Mouse (Mus musculus) midbrain, embryonic 11.5 days (tissue): ENCODE data around the gene Rbm5. TPM values are rescaled to one million over a fixed set of nuclear protein-coding genes. Genes with fewer than 3 reads are reported as not detected.
A peak's percentile ranks its signal among the peaks of the same experiment; 100 is the strongest.

Source experiments
- ATAC-seq: fragments of 200-750 bp; cut with Nextera tagmentation; 2 replicates; pipeline ENCODE4 v1.8.0; 2017; ENCODE audit warnings: moderate TSS enrichment, moderate library complexity; ENCODE audit not compliant: low FRiP score
- DNase-seq: peaks from one replicate; pipeline ENCODE4 v3.0.0; 2015; ENCODE audit warnings: low spot score; ENCODE audit errors: missing footprints
- H3K27ac ChIP-seq: fragments of 300-500 bp; sonication (generic); 2 replicates; pipeline ENCODE4 v1.5.1; 2014; ENCODE audit warnings: low read depth, low read length
- H3K27me3 ChIP-seq: fragments of 300-500 bp; sonication (generic); 2 replicates; pipeline ENCODE4 v1.6.1; 2014; ENCODE audit warnings: mild to moderate bottlenecking, low read length, moderate library complexity, mixed read lengths; ENCODE audit not compliant: control insufficient read depth, insufficient read depth
- H3K36me3 ChIP-seq: fragments of 300-500 bp; sonication (generic); 2 replicates; pipeline ENCODE4 v1.6.1; 2014; ENCODE audit warnings: mild to moderate bottlenecking, low read length, moderate library complexity, mixed read lengths; ENCODE audit not compliant: control insufficient read depth, insufficient read depth
- H3K4me1 ChIP-seq: fragments of 300-500 bp; sonication (generic); 2 replicates; pipeline ENCODE4 v1.6.1; 2014; ENCODE audit warnings: low read length; ENCODE audit not compliant: control insufficient read depth, insufficient read depth
- H3K4me2 ChIP-seq: fragments of 300-500 bp; sonication (generic); 2 replicates; pipeline ENCODE4 v1.6.1; 2014; ENCODE audit warnings: mild to moderate bottlenecking, moderate library complexity
- H3K4me3 ChIP-seq: fragments of 300-500 bp; sonication (generic); 2 replicates; pipeline ENCODE4 v1.5.1; 2014; ENCODE audit warnings: low read depth, low read length
- H3K9ac ChIP-seq: fragments of 300-500 bp; sonication (generic); 2 replicates; pipeline ENCODE4 v1.6.1; 2014; ENCODE audit warnings: low read length
- H3K9me3 ChIP-seq: fragments of 300-500 bp; sonication (generic); 2 replicates; pipeline ENCODE4 v1.6.1; 2016; ENCODE audit warnings: low read length; ENCODE audit not compliant: control insufficient read depth
- WGBS: fragments of 180-500 bp; shearing (Covaris S2); extraction: QIAGEN DNeasy Blood & Tissue Kit; methylation state at CpG from one replicate; pipeline ENCODE4 v1.1.7; 2014; 5-methylcytosine and 5-hydroxymethylcytosine counted together
- polyA plus RNA-seq: library from polyadenylated mRNA; unstranded; fragments of >200 nt; fragmentation: Nextera tagmentation; extraction: Ambion mirVana; gene quantifications from 2 replicates; pipeline ENCODE4 v1.2.1, GENCODE M21; 2014

Rbm5 gene
- polyA plus RNA-seq, 1 experiment from 2014 or later = 191 TPM

DNA sequence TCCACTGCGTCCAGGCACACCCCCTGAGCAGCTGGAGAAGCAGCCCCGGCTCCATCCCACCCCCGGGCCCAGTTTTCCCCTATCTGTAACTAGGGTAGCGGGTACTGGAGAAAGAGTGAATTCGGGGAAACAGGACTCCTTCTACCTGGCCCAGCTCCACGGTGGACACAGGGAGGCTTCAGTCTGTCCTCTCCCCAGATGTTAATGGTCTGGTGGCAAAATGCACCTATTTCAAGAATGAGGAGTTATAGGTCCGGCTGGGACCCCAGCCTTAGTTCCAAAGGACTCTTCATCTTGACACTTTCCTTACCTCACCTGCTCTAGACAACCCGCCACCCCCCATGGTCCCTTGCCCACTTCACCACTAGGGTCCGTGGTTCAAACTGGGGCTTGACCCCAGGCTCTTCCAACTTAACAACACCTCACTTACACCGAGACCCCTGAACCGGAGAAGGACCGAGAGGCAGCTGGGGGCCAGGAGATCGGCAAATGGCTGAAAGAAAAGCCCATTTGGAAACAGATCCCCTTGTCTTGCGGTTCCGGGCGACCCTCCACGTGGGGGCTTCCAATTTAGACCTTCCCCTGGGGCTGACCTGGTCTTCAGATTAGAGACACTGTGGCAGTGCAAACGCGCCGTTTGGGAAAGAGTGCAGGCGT lies 62.2 kb downstream of the Rbm5 start:
- Histone ChIP-seq H3K4me2 (peak overlapping the region; percentile 98), H3K27me3 (0 out of 2 replicates have a peak, but pooled peaks cover 2% of the 10 kb centered on the region), H3K4me3 (peak overlapping the region; percentile 79), H3K9ac (peak overlapping the region; percentile 84), H3K9me3 (no peaks in the 10 kb centered on the region), H3K4me1 (peaks cover 34% of the 10 kb centered on the region), H3K27ac (peak overlapping the region; percentile 69; the same call in 1 of the 2 replicates), H3K36me3 (no peaks in the 10 kb centered on the region)
- ATAC-seq = no peak
- under 1% methylated on average over 21 of the region's 21 CpGs for WGBS
- DNase-seq = peak; percentile 94

DNA sequence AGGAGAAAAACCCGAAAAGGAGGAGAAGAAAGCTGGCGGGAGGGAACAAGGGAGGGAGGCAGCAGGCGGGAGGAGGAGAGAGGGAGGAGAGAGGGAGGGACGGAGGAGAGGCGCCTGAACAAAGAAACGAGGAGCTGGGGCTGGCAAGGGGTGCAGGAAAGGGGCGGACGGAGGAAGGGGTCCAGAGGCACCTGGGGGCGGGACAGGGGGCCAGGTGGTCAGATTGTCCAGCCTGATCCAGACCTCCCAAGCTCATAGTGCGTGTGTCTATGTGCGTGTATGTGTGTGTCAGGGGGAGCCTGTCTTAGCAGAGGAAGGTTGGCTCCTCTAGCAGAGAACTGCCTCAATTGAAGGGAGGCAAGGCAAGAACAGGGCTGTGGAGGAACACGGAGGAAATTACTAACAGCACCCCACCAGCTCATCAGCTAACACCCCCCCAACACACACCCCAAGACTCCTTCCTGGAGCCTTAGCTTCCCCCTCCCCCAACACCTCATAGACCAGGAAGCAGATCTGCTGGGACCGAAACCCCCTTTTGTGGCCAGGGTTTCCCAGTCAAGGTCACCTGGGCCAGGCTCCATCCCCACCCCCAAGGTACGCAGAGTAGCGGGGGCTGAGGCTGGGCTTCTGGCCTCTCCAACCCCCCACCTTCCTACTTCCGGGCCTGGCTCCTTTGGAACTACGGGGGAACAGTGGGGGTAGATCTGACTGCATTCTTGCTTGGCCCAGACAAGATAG lies 62.9 kb downstream of the Rbm5 start:
- peak overlapping the region; percentile 69 for H3K27ac ChIP-seq
- peak; percentile 17; the same call in 1 of the 2 replicates for ATAC-seq
- 1% methylated on average over 17 of the region's 17 CpGs for whole genome bisulfite sequencing
- DNase-seq = peak; percentile 95
- peaks cover 34% of the 10 kb centered on the region for H3K4me1 ChIP-seq
- H3K36me3 ChIP-seq = no peaks in the 10 kb centered on the region
- H3K9me3 ChIP-seq = no peaks in the 10 kb centered on the region
- peak overlapping the region; percentile 79 for H3K4me3 ChIP-seq
- H3K27me3 ChIP-seq = 0 out of 2 replicates have a peak, but pooled peaks cover 2% of the 10 kb centered on the region
- H3K9ac ChIP-seq = peak overlapping the region; percentile 84
- H3K4me2 ChIP-seq = peak overlapping the region; percentile 98

DNA sequence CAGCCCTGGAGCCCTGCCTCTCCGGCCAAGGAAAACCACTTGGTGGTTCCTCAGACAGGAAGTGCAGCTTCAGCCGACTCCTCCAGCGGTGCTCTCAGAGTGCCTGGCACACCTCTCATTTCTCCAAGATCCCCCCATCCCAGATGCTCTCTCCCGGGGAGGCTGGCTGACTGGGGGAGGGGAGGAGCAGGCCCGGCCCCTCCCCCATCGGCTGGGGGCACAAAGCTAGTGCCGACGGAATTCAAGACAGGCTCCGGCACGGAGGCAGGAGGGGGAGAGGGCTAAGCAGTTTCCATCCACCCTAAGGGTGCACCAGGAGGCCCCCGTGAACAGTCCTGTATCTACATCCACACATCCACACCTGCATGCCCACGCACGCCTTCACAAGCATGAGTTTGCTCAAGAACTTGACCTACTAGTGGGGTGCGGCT lies 64.0 kb downstream of the Rbm5 start:
- 0 out of 2 replicates have a peak, but pooled peaks have one; percentile 5 for ATAC-seq
- Histone ChIP-seq H3K9ac (peak overlapping the region; percentile 84), H3K4me1 (peaks cover 38% of the 10 kb centered on the region), H3K9me3 (no peaks in the 10 kb centered on the region), H3K27me3 (0 out of 2 replicates have a peak, but pooled peaks cover 2% of the 10 kb centered on the region), H3K4me3 (peak overlapping the region; percentile 79), H3K36me3 (no peaks in the 10 kb centered on the region), H3K4me2 (peak overlapping the region; percentile 98), H3K27ac (peak overlapping the region; percentile 69)
- peak; percentile 93 for DNase-seq
- WGBS = under 1% methylated on average over 14 of the region's 14 CpGs

DNA sequence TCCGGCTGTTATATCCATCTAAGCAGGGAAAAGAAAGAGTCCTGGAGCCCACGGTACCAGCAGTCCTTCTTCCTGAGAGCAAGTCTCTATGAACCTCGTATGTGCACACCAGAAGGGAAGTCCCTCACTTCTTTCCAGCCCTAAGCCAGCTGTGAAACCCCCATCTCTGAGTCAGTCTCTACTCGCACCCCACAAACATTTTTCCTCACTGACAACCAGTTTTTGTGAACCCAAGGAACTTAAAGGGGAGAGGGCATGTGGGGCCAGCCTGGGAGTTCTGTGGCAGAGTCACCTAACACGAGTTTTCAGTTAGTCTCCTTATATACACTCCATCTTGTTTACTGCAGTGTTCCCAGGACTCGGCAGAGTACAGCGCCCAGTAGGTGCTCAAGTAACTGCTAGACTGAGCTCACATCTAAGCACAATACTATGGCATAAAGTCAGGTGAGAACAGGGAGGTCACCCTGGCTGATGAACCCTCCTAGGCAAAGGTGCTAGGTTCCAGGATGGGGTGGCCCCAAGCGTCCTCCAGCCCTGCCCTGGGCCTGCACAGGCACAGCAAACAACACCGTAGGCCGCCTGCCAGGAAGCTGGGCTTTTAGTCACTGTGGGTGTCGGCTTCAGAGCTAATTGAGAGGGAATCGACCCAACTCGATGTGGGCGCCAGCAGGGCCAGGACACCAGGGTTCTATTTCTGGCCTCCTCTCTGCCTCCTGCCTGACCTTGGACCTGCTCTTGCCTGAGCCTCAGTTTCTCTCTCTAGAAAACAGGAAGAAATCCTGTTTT lies 67.3 kb downstream of the Rbm5 start:
- WGBS = 66% methylated on average over 14 of the region's 14 CpGs
- no peaks in the 10 kb centered on the region; the same call in 1 of the 2 replicates for H3K36me3 ChIP-seq
- H3K4me3 ChIP-seq = no peak overlapping the region
- peaks cover 56% of the 10 kb centered on the region for H3K4me1 ChIP-seq
- H3K9ac ChIP-seq = no peak overlapping the region
- no peak overlapping the region for H3K27ac ChIP-seq
- H3K9me3 ChIP-seq = no peaks in the 10 kb centered on the region
- peak; percentile 77 for DNase-seq
- no peak overlapping the region for H3K4me2 ChIP-seq
- no peak for ATAC-seq
- 0 out of 2 replicates have a peak, but pooled peaks cover under 1% of the 10 kb centered on the region for H3K27me3 ChIP-seq

DNA sequence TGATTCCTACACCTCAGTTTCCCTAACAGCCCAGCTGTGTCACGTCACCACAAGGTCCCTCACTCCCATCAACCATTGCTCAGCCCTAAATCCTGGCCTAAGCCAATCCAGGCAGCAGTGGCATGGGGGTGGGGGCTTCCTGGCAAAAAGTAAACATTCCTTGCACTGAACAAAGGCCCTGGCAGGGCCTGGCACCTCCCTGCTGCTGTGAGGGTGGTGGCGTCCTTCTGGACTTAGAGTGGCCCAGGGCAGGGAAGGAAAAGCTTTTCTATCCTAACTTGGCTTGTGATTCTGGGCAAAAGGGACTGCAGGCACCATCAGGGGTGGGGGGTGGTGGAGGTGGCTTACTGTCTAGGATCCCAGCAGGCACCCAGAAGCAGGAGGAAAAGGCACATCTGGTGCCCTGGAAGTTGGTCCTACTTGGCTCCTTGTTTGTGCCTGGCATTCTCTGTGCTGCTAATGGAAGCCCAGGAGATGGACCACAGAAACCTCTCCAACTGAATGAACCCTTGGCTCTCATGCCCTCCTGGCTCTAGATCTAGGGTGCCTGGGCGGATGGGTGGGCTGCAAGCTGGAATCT lies 68.1 kb downstream of the Rbm5 start:
- H3K4me3 ChIP-seq = no peak overlapping the region
- DNase-seq = no peak
- no peak overlapping the region for H3K9ac ChIP-seq
- 82% methylated on average over 3 of the region's 3 CpGs for WGBS
- ATAC-seq = no peak
- H3K36me3 ChIP-seq = no peaks in the 10 kb centered on the region; the same call in 1 of the 2 replicates
- peaks cover 60% of the 10 kb centered on the region for H3K4me1 ChIP-seq
- H3K27ac ChIP-seq = no peak overlapping the region
- no peaks in the 10 kb centered on the region for H3K27me3 ChIP-seq
- H3K9me3 ChIP-seq = no peaks in the 10 kb centered on the region
- H3K4me2 ChIP-seq = no peak overlapping the region

DNA sequence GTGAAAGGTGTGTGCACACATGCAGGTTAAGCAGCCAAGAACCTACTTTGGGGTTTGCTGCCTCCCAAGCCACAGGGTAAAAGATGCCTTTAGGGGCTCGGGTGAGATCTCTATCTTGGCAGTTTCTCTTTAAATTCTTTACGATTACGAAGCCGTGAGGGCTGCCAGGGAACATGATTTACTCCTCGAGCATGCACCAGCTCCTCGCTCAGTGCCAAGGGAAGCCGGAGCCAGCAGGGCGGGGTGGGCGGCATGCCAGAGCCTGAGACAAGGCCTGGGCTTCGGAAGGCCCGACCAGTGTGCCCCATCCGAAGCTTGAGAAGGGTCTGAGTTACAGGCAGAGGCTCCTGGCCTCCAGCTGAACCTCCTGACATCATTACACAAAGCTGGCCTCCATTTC lies 69.2 kb downstream of the Rbm5 start:
- DNase-seq = no peak
- peaks cover 60% of the 10 kb centered on the region for H3K4me1 ChIP-seq

DNA sequence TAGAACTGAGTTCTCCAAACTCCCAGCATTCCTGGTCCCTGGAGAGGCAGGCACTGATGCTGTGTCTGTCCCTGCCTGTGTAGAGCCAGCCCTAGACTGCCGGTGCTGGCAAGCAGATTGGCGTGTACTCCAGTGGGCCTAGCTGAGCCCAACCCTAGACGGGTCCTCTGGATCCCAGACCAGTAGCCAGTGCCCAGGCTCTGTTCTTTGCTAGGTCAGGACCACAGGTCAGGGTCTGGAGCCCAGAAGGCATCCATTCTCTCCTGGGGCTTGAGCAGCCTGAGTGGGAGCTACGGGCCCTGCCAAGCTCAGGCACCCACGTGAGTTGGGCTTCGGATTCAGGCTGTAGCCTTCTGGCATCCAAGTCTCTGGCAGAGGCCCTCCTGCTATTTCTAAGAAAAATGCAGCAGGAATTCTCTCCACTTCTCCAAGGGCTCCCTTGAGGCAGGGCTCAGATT lies 70.7 kb downstream of the Rbm5 start:
- Histone ChIP-seq H3K27me3 (no peaks in the 10 kb centered on the region), H3K4me2 (0 out of 2 replicates have a peak overlapping the region, but pooled peaks have one; percentile 7), H3K9me3 (no peaks in the 10 kb centered on the region), H3K36me3 (no peaks in the 10 kb centered on the region; the same call in 1 of the 2 replicates), H3K27ac (peak overlapping the region; percentile 49; the same call in 1 of the 2 replicates), H3K4me1 (peaks cover 64% of the 10 kb centered on the region), H3K9ac (peak overlapping the region; percentile 24), H3K4me3 (no peak overlapping the region)
- 24% methylated on average over 6 of the region's 6 CpGs for WGBS
- DNase-seq (peak; percentile 86), ATAC-seq (no peak)

More for the DNA sequence above, 69.2 kb downstream of the Rbm5 start:
- Histone ChIP-seq H3K9me3 (no peaks in the 10 kb centered on the region), H3K36me3 (no peaks in the 10 kb centered on the region; the same call in 1 of the 2 replicates), H3K27ac (no peak overlapping the region), H3K27me3 (no peaks in the 10 kb centered on the region), H3K9ac (no peak overlapping the region), H3K4me3 (no peak overlapping the region), H3K4me2 (no peak overlapping the region)
- ATAC-seq = no peak
- WGBS = 84% methylated on average over 12 of the region's 12 CpGs

DNA sequence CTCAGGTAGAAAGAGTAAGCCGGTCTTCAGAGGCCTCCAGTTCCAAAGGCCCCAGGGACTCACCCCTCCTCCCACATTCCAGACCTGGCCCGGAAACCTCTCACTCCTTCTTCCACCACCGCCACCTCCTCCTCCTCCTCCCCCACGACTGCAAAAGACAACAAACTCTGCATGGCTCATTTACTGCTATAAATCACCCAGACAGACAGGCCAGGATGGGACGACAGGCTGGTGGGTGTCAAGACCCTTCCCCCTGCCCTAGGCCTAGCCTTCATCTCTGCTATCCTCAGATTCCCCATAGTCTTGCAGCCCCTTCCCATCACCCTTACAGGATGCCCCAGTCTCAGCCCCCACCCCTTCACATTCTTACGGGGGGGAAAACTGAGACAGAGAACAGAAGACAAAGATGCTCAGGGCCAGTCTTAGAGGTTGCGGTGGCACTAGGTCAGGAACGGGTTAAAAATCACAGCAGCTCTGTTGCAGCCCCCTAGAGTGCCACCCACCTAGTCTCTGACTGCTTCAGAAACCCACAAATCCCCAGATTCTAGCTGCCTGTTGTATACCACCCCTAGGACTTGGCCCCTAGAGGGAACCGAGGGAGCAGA lies 71.3 kb downstream of the Rbm5 start:
- peaks cover 68% of the 10 kb centered on the region for H3K4me1 ChIP-seq
- 5% methylated on average over 9 of the region's 9 CpGs for WGBS
- DNase-seq (peak; percentile 91), ATAC-seq (peak; percentile 12; the same call in 1 of the 2 replicates)
- peak overlapping the region; percentile 53 for H3K27ac ChIP-seq
- no peaks in the 10 kb centered on the region for H3K27me3 ChIP-seq
- peak overlapping the region; percentile 6; the same call in 1 of the 2 replicates for H3K9ac ChIP-seq
- no peaks in the 10 kb centered on the region for H3K9me3 ChIP-seq
- no peaks in the 10 kb centered on the region; the same call in 1 of the 2 replicates for H3K36me3 ChIP-seq
- no peak overlapping the region for H3K4me3 ChIP-seq
- peak overlapping the region; percentile 18; the same call in 1 of the 2 replicates for H3K4me2 ChIP-seq
